19 mouse cellular contexts compared by ENCODE assay signal in the genomic region with DNA sequence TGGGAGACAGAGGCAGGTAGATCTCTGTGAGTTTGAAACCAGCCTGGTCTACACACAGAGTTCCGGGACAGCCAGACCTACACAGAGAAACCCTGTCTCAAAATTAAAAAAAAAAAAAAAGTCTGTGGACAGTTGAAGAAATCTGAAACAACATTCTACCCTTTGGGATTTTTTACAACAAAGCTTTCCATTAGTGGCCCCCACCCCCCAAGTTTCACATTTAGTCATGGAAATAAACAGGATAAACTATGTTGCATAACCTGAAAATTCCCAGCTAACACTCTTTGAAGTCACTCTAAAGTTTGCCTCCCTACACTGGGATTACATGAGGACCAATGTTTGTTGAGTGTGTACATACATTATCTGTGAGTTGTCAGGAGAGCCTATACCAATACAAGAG. TPM values are rescaled to one million over a fixed set of nuclear protein-coding genes. Genes with fewer than 3 reads are reported as not detected.
A peak's percentile ranks its signal among the peaks of the same experiment; 100 is the strongest.
DNase-seq lines count a peak whose midpoint lies in the region; TF ChIP-seq lines count a peak whose summit lies in the region.
"Had no signal": no experiment of that assay in that cellular context is flagged by ENCODE, and none has a peak within 500 bp of the region (broad histone marks: within the 10 kb centered on the region; RNA-seq: fewer than 3 reads in every experiment).

No protein-coding gene starts in this region.

- H3K4me2 ChIP-seq in CH12.LX (ENCODE audit: insufficient read depth, low read depth, poor library complexity, severe bottlenecking), result no peak overlapping the region

- peaks cover 5 to 29% of the 10 kb centered on the region in 2 experiments for H3K4me1 ChIP-seq in CH12.LX (ENCODE audit: control insufficient read depth in 1 of 2, insufficient read depth in 2 of 2)

- no peak for TF ChIP-seq POLR2A in CH12.LX (IDR thresholded peaks at IDR 0.05; ENCODE audit: low read depth, low read length)

- no peaks in the 10 kb centered on the region for H3K27me3 ChIP-seq in CH12.LX (replicated peaks)

- no peaks in the 10 kb centered on the region for H3K9me3 ChIP-seq in CH12.LX (replicated peaks; ENCODE audit: low read length)

- TF ChIP-seq RAD21 in CH12.LX (IDR thresholded peaks at IDR 0.05; ENCODE audit: low read depth, low read length), result no peak

- in situ Hi-C loops in CH12.LX (cut with MboI; ENCODE audit: low pct_ligation_motif_present, low pct_unique_long_range_greater_than_20kb, low sequenced_read_pairs), result no loop called here

- H3K27ac ChIP-seq in CH12.LX (ENCODE audit: insufficient read depth, low read depth), result no peak overlapping the region

- no peaks in the 10 kb centered on the region for H3K36me3 ChIP-seq in CH12.LX (replicated peaks in 1 of 2; ENCODE audit: control insufficient read depth in 1 of 2, insufficient read depth in 1 of 2, low read length in 1 of 2)
- H3K36me3 ChIP-seq: G1E had no signal

- DNase-seq in CH12.LX (ENCODE audit: extremely low read depth), result no peak
- no peak for DNase-seq in testis, postnatal 14 days (ENCODE audit: low spot score)
- DNase-seq: adrenal gland, adult 2 months; adrenal gland, adult 8-10 months; adrenal gland, postnatal 10 days; adrenal gland, postnatal 14 days; adrenal gland, postnatal 25 days; adrenal gland, postnatal 36 days; B cell, adult 2 months; cerebellum, adult 11 months; cerebellum, adult 11-12 months; cerebellum, adult 18-20 months; cerebellum, adult 2 months; cerebellum, adult 8-10 months had no signal

- dilution Hi-C loops in CH12.LX (cut with MboI; ENCODE audit: extremely low pct_ligation_motif_present, extremely low pct_unique_long_range_greater_than_20kb, low sequenced_read_pairs), result no loop called here

- H3K9ac ChIP-seq in CH12.LX (ENCODE audit: insufficient read depth, low read depth), result no peak overlapping the region

- no peak overlapping the region for H3K4me3 ChIP-seq in CH12.LX (replicated peaks in 1 of 3; ENCODE audit: low read depth in 2 of 3, low read length in 2 of 3, poor library complexity in 1 of 3)

- peak; percentile 77 for TF ChIP-seq EP300 in CH12.LX (IDR thresholded peaks at IDR 0.05; ENCODE audit: low read length)

- no peaks in the 10 kb centered on the region for H3K79me2 ChIP-seq in CH12.LX (replicated peaks; ENCODE audit: control insufficient read depth, extremely low read depth, insufficient read depth, poor library complexity, severe bottlenecking)

- no peak for TF ChIP-seq CTCF in CH12.LX (conservative IDR thresholded peaks at IDR 0.05 in 1 of 2, IDR thresholded peaks at IDR 0.05 in 1 of 2; ENCODE audit: low read depth in 2 of 2, low read length in 2 of 2)

TF ChIP-seq in CH12.LX, 34 proteins besides CTCF, POLR2A, EP300 and RAD21:
- TF ChIP-seq USF2 (conservative IDR thresholded peaks at IDR 0.05; ENCODE audit: low read depth, low read length) (no peak), TCF12 (IDR thresholded peaks at IDR 0.05; ENCODE audit: low read depth, low read length) (0 out of 2 replicates have a peak, but pooled peaks have one; percentile 18), JUN (IDR thresholded peaks at IDR 0.05; ENCODE audit: insufficient read depth, low read depth, low read length) (peak; percentile 15; the same call in 1 of the 2 replicates), JUND (conservative IDR thresholded peaks at IDR 0.05; ENCODE audit: low read depth, low read length) (peak; percentile 46; the same call in 1 of the 2 replicates), CHD2 (IDR thresholded peaks at IDR 0.05; ENCODE audit: low read length) (0 out of 2 replicates have a peak, but pooled peaks have one; percentile 27), BHLHE40 (IDR thresholded peaks at IDR 0.05; ENCODE audit: low read depth, low read length) (no peak), MAZ (IDR thresholded peaks at IDR 0.05; ENCODE audit: low read depth, low read length) (no peak), IRF4 (IDR thresholded peaks at IDR 0.05; ENCODE audit: low read depth, low read length) (peak; percentile 77), ZKSCAN1 (IDR thresholded peaks at IDR 0.05; ENCODE audit: borderline replicate concordance, low read depth, low read length) (no peak), CHD1 (IDR thresholded peaks at IDR 0.05; ENCODE audit: low read depth, low read length) (no peak), ZNF384 (IDR thresholded peaks at IDR 0.05; ENCODE audit: low read depth, low read length) (peak; percentile 84), USF1 (IDR thresholded peaks at IDR 0.05; ENCODE audit: low read depth, low read length) (no peak), ETS1 (conservative IDR thresholded peaks at IDR 0.05; ENCODE audit: low read depth, low read length) (peak; percentile 40; the same call in 1 of the 2 replicates), POLR2AphosphoS2 (IDR thresholded peaks at IDR 0.05; ENCODE audit: low read depth, low read length) (no peak)
TF ChIP-seq in CH12.LX: peak in this region for 7.

RNA-seq across cellular contexts. Expression of gene Ptn, which starts 28.7 kb away (rescaled TPM):
- total RNA-seq in CH12.LX (2012; rRNA removed), result not detected in 2 replicates
- total RNA-seq in CH12.LX (2014; rRNA removed), result not detected in 2 replicates
- not detected in 2 replicates for polyA plus RNA-seq in CH12.LX (2012; ENCODE audit: insufficient read length, low read depth)
- total RNA-seq: G1E, MEL had no signal
- polyA plus RNA-seq: activated CD4-positive, CD25-positive, alpha-beta regulatory T cell, adult 4 months; CD4-positive, CD25-positive, alpha-beta regulatory T cell, adult 4 months; G1E; Patski had no signal
